Mouse (Mus musculus) retina, adult 2 months (tissue): Measurements from ENCODE around the gene Ptcra.
"Not testable (repeated sequence)": the region's sequence is repeated elsewhere in the genome, so short reads cannot be mapped to it uniquely, and the experiment has no call there.

Experiments
- DNase-seq: peaks from one replicate; pipeline ENCODE4 v3.0.0-alpha.2; 2012; ENCODE audit warnings: low read depth, low spot score

Ptcra gene

DNA sequence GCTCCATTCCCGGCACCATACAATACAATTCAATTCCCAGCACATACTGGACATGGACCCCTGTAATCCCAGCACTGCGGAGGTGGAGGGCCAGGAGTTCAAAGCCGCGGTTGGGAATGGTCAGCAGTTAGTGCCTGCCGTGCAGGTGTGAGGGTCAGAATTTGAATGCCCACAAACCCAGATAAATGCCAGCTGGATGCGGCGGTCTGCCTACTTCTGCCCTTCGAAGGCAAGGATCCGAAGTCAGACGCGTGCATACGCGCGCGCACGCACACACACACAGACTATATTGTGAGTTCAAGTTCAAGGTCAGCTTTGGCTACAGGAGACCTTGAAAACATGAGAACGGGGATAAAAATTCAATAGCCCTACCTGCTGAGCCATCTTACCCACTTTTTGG is 8.1 kb upstream of the Ptcra start:
- DNase-seq, result no peak

DNA sequence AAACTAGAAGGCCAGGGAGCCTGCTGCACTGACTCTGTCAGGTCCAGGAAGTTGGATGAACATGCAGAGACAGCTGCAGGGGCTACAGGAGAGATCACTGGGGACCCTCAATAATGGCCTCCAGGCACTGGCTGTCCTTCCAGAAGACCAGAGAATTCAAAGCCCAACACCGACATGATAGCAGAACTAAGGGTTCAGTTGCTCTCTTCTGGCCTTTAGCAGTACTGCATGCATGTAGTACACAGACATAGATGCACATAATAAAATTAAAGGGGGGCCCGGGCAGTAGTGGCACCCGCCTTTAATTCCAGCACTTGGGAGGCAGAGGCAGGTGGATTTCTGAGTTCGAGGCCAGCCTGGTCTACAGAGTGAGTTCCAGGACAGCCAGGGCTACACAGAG is 7.5 kb upstream of the Ptcra start:
- DNase-seq, result no peak

DNA sequence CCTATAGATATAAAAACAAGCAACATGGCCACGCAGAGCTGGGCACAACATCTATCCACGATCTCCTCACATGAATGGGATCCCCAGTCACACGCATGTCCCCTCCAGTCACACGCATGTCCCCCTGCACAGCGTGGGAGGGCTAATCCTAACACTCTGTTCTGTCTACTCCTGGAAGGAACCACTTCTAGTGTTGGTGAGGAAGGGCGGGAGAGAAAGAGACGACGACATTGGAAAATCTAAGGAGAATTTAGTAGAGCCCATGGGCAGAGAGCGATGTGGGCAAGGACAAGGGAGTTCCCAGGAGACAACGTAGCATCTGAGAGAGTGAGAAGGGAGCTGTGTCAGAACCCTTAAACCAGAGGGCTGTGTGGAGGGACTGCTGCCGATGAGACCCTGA is 7.0 kb upstream of the Ptcra start:
- no peak for DNase-seq

DNA sequence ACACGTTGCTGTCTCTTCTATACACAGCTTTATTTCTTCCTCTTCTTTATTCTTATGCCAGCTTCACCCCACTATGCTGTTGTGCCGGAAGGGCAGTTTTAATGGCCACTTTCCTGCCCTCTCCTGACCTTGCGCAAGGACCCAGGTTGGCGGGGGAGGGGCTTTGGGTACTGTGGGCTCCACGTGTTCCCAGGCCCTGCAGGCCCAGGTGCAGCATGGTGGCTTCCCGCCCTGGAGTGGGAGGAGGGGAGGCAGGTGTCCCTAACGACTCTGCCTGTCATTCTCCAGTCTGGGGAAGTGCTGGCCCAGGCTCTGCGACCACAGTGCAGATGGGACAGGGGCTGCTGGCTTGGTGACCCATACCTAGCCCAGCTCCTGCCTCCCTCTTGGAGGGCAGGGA is 4.4 kb upstream of the Ptcra start:
- DNase-seq, result no peak

DNA sequence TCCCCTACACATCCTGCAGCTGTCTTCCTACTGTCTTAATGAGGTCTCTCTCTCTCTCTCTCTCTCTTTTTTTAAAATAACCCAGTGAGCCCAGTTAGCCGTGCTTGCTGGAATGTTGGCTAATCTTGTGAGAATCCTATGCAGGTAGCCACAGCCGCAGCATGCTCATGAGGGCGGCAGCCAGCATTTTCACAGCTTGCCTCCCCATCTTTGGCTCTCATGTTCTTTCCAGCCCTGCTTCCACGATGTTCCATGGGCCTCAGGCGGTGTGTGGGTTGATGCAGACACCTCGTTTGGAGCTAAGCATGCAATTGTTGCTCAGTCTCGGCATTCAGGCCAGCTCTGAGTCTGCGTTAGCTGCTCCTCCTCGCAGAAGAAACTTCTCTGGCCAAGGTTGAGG is 1.4 kb upstream of the Ptcra start:
- DNase-seq, result not testable (repeated sequence)

GRCm38 (mm10) chr17:46758753-46759152 is 4.8 kb downstream of the Ptcra start:
- no peak for DNase-seq

GRCm38 (mm10) chr17:46751794-46752556 is 11.5 kb downstream of the Ptcra start, which contains the start of gene Cnpy3:
TSS of gene Cnpy3 (minus strand) at chr17:46752214.
- DNase-seq, result peak; percentile 88

- DNase-seq, result no peak
Observed at GRCm38 (mm10) chr17:46751056-46751793, 12.3 kb downstream of the Ptcra start.

- no peak for DNase-seq
Observed at GRCm38 (mm10) chr17:46750580-46750979, 12.9 kb downstream of the Ptcra start.

DNA sequence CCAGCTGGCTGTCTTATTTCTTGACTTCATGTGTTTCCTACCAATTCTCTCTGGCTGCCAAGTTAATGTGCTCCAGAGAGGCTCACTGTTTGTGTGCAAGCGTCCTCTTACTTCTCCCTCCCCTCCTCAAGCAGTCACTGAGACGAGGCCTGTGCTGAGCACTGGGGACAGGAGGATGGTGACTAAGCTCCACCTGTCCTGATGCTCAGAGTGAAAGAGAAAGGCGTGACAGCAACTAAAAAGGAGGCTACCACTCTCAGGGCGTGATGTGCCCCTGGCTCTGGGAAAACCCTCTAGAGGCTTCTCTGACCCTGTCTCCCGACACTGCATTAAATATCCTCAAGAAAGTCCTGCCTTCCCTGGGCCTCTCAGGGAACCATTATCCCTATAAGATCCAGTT is 14.2 kb downstream of the Ptcra start:
- no peak for DNase-seq

GRCm38 (mm10) chr17:46747806-46748205 is 15.7 kb downstream of the Ptcra start:
- no peak for DNase-seq

DNA sequence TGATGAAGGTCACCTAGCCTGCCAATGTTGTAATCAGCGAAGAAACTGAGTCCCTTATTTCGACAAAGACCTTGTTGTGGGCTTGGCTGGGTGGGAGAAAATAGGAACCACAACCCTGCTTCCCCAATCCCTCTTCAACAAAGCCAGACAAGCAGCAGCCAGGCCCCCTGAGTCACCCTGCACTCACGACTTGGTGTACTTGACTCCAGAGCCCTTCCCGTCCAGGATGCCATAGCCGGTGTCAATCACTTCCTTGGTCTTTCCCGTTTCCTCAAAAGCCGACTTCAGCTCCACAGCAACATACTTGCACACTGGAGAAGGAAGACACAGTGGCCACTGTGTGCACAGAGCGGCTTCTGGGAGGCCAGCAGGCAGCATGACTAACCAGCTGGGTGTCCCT is 16.3 kb downstream of the Ptcra start:
- no peak for DNase-seq

GRCm38 (mm10) chr17:46745506-46745905 is 18.0 kb downstream of the Ptcra start:
- DNase-seq, result peak; percentile 62

- no peak for DNase-seq
Observed at GRCm38 (mm10) chr17:46742986-46743385, 20.5 kb downstream of the Ptcra start.

- no peak for DNase-seq
Observed at GRCm38 (mm10) chr17:46741305-46741704, 22.2 kb downstream of the Ptcra start.

GRCm38 (mm10) chr17:46736160-46736559 is 27.4 kb downstream of the Ptcra start:
- no peak for DNase-seq

GRCm38 (mm10) chr17:46735287-46735686 is 28.2 kb downstream of the Ptcra start:
- DNase-seq, result no peak

GRCm38 (mm10) chr17:46734055-46734454 is 29.5 kb downstream of the Ptcra start:
- DNase-seq, result no peak

DNA sequence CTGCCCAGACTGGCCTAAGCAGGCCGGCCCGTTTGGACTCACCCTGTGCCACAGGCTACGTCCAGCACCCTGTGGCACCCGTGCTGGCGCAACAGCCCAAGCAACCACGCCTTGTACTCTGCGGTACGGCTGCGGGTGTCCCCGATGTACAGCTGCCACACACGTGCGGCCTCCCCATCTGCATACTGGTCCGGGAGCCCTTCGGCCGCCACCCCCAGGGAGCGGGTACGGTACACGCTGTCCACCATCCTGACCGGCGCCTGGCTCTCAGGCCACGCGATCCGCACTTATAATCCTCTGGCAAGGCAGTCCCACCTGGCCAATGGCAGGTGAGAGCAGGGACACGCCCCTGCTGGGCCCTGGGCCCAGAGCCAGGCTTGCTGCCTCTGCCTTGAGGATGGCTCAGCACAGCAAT is 34.6 kb downstream of the Ptcra start, which contains the start of gene Gnmt:
Gnmt (minus strand) TSS at position 265 of the 415 bp plus-strand sequence.
- no peak for DNase-seq

DNA sequence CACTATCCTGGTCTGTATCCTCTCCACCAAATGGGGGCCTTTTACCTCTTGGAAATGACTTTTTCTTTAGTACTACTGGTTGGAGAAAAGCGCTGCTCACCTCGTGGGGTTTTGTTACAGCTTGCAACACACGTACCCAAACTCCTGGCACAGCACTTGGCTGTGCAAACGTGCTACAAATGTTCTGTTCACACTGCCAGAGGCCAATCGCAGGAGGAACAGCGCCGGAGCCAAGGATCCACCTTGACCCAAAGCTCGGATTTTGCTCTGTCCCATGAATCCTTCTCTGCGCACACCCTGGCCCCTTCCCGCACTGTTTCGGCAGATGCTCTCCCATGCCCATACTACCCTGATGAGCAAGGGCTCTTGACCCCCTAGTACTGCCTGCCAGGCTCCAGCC is 35.0 kb downstream of the Ptcra start:
- DNase-seq, result no peak

DNA sequence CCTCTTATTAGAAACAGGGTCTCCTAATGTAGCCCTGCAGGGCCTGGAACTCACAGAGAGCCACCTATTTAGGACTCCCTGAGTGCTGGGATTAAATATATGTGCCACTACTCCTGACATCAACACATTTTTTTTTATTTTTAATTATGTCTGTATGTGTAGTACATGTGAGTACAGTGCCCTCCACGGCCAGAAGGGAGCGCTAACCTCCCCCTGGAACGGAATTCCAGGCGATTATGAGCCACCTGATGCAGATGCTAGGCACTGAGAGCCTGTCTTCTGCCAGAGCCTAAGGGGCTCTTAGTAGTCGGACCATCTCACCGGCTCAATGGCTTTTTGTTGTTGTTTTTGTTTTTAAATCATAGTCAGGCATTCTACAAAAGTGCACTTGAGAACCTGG is 35.5 kb downstream of the Ptcra start:
- no peak for DNase-seq

- no peak for DNase-seq
Observed at GRCm38 (mm10) chr17:46727271-46727670, 36.2 kb downstream of the Ptcra start.
